Mouse (Mus musculus): ENCODE data around the gene Znrf3. TPM values are rescaled to one million over a fixed set of nuclear protein-coding genes. Genes with fewer than 3 reads are reported as not detected.
A peak's percentile ranks its signal among the peaks of the same experiment; 100 is the strongest.
"Not testable (repeated sequence)": the region's sequence is repeated elsewhere in the genome, so short reads cannot be mapped to it uniquely, and the experiment has no call there.

Gene Znrf3
- total RNA-seq (2014; rRNA removed) (11.0 and 12.5 TPM in 2 replicates), polyA plus RNA-seq (2015; fragmentation: Nextera tagmentation; extraction: Ambion mirVana) (6.9 and 7.8 TPM in 2 replicates)

DNA sequence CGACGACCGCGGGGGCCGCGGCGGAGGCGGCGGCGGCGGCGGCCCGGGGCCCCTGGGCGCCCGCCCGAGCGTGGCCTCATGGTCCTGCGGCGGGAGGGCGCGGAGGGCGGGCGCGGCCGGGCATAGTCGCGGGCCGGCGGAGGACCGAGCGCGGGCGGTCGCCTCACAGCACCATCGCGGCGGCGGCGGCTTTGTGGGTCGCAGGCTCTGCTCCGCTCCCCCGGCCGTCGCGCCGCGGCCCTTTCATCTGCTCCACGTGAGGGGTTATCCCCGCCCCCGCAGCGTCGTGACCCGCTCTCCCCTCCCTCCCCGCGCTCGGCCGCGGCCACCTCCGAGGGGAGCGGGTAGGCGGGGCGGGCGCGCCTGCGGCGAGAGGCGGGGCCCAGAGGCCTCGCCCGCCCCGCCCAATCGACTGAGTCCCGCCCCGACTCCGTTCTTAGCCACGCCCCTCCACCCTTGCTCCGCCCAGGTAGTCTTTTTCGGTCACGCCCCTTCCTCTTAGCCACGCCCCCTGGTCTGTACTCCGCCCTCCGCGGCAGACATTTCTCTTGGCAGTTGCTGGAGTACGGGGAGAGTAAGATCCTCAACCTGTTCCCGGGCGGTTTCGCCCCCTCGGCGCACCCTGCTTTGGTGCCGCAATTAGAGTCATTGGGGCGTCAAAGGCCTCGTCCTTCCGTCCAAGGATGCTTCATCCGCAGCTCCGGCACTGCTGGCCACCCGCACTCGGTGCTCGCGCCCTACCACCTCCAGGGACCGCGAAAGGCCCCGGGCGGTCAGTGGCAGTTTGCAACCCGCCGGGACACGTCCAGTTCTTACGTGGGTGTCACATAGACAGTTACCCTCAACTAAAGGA lies at the start of gene Znrf3:
Gene Znrf3, minus strand, starts transcription at position 249 of the 853 bp plus-strand sequence.
- no peak for TF ChIP-seq CTCF (IDR thresholded peaks at IDR 0.05)
- Histone ChIP-seq H3K9me3 (ENCODE audit: low read length) (no peaks in the 10 kb centered on the region), H3K4me1 (ENCODE audit: insufficient read depth, low read length) (peaks cover 3% of the 10 kb centered on the region; the same call in 1 of the 2 replicates), H3K4me2 (ENCODE audit: low read depth, low read length, poor library complexity, severe bottlenecking) (peak within 1 kb of the TSS; percentile 96), H3K27ac (ENCODE audit: low read depth, low read length) (peak within 1 kb of the TSS; percentile 64), H3K4me3 (ENCODE audit: low read depth, low read length) (peak within 1 kb of the TSS; percentile 89), H3K36me3 (ENCODE audit: insufficient read depth, low read length) (no peaks in the 10 kb centered on the region), H3K9ac (replicated peaks; ENCODE audit: low read length, poor library complexity, severe bottlenecking) (peak within 1 kb of the TSS; percentile 71), H3K27me3 (ENCODE audit: insufficient read depth, low read length) (no peaks in the 10 kb centered on the region)
- ATAC-seq (ENCODE audit: low FRiP score) (peak; percentile 92), DNase-seq (ENCODE audit: low spot score) (peak; percentile 92)
- under 1% methylated on average over 58 of the region's 106 CpGs for WGBS

DNA sequence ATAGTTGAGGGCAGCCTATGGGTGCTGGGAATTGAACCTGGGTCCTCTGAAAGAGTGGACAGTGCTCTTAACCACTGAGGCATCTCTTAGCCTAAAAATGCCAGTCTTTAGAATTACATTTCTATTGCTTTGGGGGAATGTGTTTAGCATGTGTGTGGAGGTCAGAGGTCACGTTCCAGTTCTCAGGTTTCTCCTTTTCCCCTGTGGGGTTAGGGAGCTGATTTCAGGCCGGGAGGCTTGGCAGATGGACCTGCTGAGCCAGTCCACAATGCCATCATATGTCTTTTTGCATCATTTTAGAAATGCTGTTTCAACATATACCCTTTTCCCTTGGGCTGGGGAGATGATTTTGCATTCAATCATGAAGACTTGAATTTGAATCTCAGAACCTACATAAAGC lies 49.2 kb upstream of the Znrf3 start:
- Histone ChIP-seq H3K27me3 (ENCODE audit: insufficient read depth, low read length) (no peaks in the 10 kb centered on the region), H3K36me3 (ENCODE audit: insufficient read depth, low read length) (no peaks in the 10 kb centered on the region), H3K9ac (replicated peaks; ENCODE audit: low read length, poor library complexity, severe bottlenecking) (no peak overlapping the region), H3K4me2 (ENCODE audit: low read depth, low read length, poor library complexity, severe bottlenecking) (no peak overlapping the region), H3K27ac (ENCODE audit: low read depth, low read length) (no peak overlapping the region), H3K4me1 (ENCODE audit: insufficient read depth, low read length) (no peaks in the 10 kb centered on the region), H3K4me3 (ENCODE audit: low read depth, low read length) (no peak overlapping the region), H3K9me3 (ENCODE audit: low read length) (no peaks in the 10 kb centered on the region)
- DNase-seq (ENCODE audit: low spot score) (no peak), ATAC-seq (ENCODE audit: low FRiP score) (no peak)
- TF ChIP-seq CTCF (IDR thresholded peaks at IDR 0.05): no peak
- WGBS: 57% methylated on average over 2 of the region's 2 CpGs

DNA sequence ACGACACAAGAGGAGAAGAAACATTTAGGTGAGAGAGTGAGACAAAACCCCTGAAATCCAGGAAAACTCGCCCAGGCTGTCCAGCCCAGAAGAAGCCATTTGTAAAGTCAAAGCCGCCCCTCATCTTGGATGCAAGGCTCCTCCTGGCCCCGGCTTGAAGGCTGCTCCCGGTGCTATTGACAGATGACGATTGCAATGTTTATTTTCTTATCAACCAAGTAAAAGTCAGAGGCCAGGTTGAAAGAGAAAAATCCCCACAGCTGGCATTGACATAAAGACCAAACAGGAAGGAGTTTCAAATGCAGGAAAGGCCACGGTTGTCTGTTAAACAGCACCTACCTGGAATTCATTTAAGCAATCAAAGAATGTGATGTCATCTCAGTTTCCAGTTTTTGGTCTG lies 47.3 kb upstream of the Znrf3 start:
- no peak for TF ChIP-seq CTCF (IDR thresholded peaks at IDR 0.05)
- H3K27me3 ChIP-seq (ENCODE audit: insufficient read depth, low read length): no peaks in the 10 kb centered on the region
- no peaks in the 10 kb centered on the region for H3K9me3 ChIP-seq (ENCODE audit: low read length)
- H3K4me1 ChIP-seq (ENCODE audit: insufficient read depth, low read length): no peaks in the 10 kb centered on the region
- no peaks in the 10 kb centered on the region for H3K36me3 ChIP-seq (ENCODE audit: insufficient read depth, low read length)
- no peak overlapping the region for H3K27ac ChIP-seq (ENCODE audit: low read depth, low read length)
- no peak overlapping the region for H3K4me2 ChIP-seq (ENCODE audit: low read depth, low read length, poor library complexity, severe bottlenecking)
- H3K9ac ChIP-seq (replicated peaks; ENCODE audit: low read length, poor library complexity, severe bottlenecking): no peak overlapping the region
- no peak for DNase-seq (ENCODE audit: low spot score)
- WGBS: 84% methylated on average over 7 of the region's 7 CpGs
- no peak for ATAC-seq (ENCODE audit: low FRiP score)
- H3K4me3 ChIP-seq (ENCODE audit: low read depth, low read length): no peak overlapping the region

DNA sequence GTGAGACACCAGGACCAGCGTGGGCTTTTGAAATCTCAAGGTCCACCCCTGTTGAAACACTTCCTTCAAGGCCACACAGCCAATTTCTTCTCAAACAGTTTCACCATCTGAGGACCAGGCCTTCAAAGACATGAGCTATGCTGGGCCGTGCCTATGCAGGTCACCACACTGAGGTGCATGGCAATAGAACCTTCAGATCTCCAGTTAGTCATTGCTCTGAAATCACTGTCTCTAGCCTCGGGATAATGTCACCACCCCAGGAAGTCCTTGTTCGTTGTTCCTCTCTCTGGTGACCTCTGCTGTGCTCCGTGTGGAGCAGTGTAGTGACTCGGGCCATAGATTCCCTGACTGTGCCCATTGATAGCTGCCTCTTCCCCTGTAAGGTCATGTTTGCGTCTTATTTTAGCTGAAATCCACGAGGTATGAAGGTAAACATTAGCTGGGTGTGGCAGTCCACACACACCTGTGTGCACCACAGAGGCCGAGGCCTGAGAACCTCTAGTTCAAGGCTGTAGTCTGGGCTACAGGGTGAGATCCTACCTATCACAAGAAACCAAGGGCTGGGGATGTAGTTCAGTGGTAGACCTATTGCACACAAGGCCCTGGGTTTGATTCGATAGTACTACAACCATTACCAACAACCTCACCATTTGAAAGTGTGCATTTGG lies 46.5 kb upstream of the Znrf3 start:
- DNase-seq (ENCODE audit: low spot score) (no peak), ATAC-seq (ENCODE audit: low FRiP score) (no peak)
- Histone ChIP-seq H3K27me3 (ENCODE audit: insufficient read depth, low read length) (no peaks in the 10 kb centered on the region), H3K9ac (replicated peaks; ENCODE audit: low read length, poor library complexity, severe bottlenecking) (no peak overlapping the region), H3K4me3 (ENCODE audit: low read depth, low read length) (no peak overlapping the region), H3K27ac (ENCODE audit: low read depth, low read length) (no peak overlapping the region), H3K36me3 (ENCODE audit: insufficient read depth, low read length) (no peaks in the 10 kb centered on the region), H3K9me3 (ENCODE audit: low read length) (no peaks in the 10 kb centered on the region), H3K4me1 (ENCODE audit: insufficient read depth, low read length) (no peaks in the 10 kb centered on the region), H3K4me2 (ENCODE audit: low read depth, low read length, poor library complexity, severe bottlenecking) (no peak overlapping the region)
- TF ChIP-seq CTCF (IDR thresholded peaks at IDR 0.05): no peak
- 86% methylated on average over 10 of the region's 10 CpGs for WGBS

DNA sequence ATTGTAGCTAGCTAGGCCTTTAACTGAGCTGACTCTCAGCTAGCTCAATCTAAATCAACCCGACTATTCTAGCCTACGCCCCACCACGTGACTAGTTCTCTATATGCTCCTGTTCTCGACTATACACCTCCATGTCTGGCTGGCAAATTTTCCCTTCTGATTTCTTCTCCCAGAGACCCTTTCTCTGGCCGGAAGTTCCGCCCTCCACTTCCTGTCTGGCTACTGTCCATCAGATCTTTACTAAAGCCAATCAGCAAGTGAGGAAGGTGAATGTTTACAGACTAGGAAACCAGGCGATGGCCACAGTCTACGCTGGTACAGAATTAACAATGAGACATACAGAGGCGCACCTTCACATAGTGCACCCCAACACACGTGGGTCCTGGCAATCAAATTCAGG lies 44.8 kb upstream of the Znrf3 start:
- WGBS: 91% methylated on average over 10 of the region's 10 CpGs
- not testable (repeated sequence) for H3K9me3 ChIP-seq (ENCODE audit: low read length); H3K27me3 ChIP-seq (ENCODE audit: insufficient read depth, low read length); H3K9ac ChIP-seq (replicated peaks; ENCODE audit: low read length, poor library complexity, severe bottlenecking); H3K4me1 ChIP-seq (ENCODE audit: insufficient read depth, low read length); H3K4me3 ChIP-seq (ENCODE audit: low read depth, low read length); H3K27ac ChIP-seq (ENCODE audit: low read depth, low read length); DNase-seq (ENCODE audit: low spot score); ATAC-seq (ENCODE audit: low FRiP score); H3K4me2 ChIP-seq (ENCODE audit: low read depth, low read length, poor library complexity, severe bottlenecking); H3K36me3 ChIP-seq (ENCODE audit: insufficient read depth, low read length)
